Mouse (Mus musculus) bone marrow, adult 2 months (tissue): ENCODE results near the gene Sez6l. TPM values are rescaled to one million over a fixed set of nuclear protein-coding genes. Genes with fewer than 3 reads are reported as not detected.

Experiments used
- H3K27ac ChIP-seq: fragments of 200-500 bp; 2 replicates; pipeline ENCODE4 v1.5.1; 2012; ENCODE audit warnings: low read depth, mild to moderate bottlenecking, control low read depth, inconsistent platforms, low read length; ENCODE audit not compliant: control insufficient read depth, poor library complexity, insufficient read depth
- H3K4me1 ChIP-seq: fragments of 200-500 bp; 2 replicates; pipeline ENCODE4 v1.6.1; 2011; ENCODE audit warnings: low read length; ENCODE audit not compliant: control insufficient read depth, insufficient read depth
- H3K4me3 ChIP-seq: fragments of 200-500 bp; replicated peaks from 2 replicates; pipeline ENCODE3; 2011; ENCODE audit warnings: mild to moderate bottlenecking, low read depth, low read length, control low read depth; ENCODE audit not compliant: control insufficient read depth
- CTCF ChIP-seq: fragments of 200-500 bp; IDR thresholded peaks from 2 replicates; pipeline ENCODE4 v1.5.1; 2011; ENCODE audit warnings: low read length, control low read depth; ENCODE audit not compliant: control insufficient read depth, insufficient read depth
- POLR2A ChIP-seq: fragments of 200-500 bp; IDR thresholded peaks from 2 replicates; pipeline ENCODE4 v1.6.1; 2011; ENCODE audit warnings: low read depth, mild to moderate bottlenecking, control low read depth, low read length, borderline replicate concordance; ENCODE audit not compliant: control insufficient read depth
- WGBS: fragments of 180-500 bp; shearing (Covaris S2); methylation state at CpG from one replicate; pipeline ENCODE4 v1.1.7; 2018; 5-methylcytosine and 5-hydroxymethylcytosine counted together
- polyA plus RNA-seq: library from polyadenylated mRNA; stranded (reverse); fragments of >200 nt; gene quantifications from 2 replicates; pipeline ENCODE4 v1.2.4, GENCODE M21; 2011; ENCODE audit warnings: low replicate concordance; ENCODE audit not compliant: missing spikeins, insufficient read depth, insufficient read length

The Sez6l gene
- polyA plus RNA-seq, 1 experiment = not detected

DNA sequence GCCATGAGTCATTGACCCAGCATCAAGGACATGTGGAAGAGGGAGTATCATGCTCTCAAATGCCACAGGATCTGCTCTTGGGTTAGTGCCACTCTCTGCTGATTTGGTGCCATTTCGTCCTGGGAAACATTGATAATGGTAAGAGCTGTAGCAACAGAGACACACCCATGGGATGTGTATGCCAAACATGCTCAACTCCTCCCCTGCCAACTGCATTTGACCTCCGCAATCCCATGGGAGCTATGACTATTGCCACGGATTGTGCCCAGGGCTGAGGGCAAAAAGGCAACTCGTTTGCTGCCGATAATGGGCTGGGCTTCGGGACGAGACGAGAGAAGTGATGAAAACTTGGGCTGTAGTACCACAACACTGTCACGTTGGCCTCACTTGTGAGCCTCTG lies 19.7 kb upstream of the Sez6l start:
- Histone ChIP-seq H3K4me1 (no peaks in the 10 kb centered on the region), H3K4me3 (no peak overlapping the region), H3K27ac (no peak overlapping the region)
- no peak for TF ChIP-seq CTCF
- no peak for TF ChIP-seq POLR2A
- WGBS = 81% methylated on average over 9 of the region's 9 CpGs

DNA sequence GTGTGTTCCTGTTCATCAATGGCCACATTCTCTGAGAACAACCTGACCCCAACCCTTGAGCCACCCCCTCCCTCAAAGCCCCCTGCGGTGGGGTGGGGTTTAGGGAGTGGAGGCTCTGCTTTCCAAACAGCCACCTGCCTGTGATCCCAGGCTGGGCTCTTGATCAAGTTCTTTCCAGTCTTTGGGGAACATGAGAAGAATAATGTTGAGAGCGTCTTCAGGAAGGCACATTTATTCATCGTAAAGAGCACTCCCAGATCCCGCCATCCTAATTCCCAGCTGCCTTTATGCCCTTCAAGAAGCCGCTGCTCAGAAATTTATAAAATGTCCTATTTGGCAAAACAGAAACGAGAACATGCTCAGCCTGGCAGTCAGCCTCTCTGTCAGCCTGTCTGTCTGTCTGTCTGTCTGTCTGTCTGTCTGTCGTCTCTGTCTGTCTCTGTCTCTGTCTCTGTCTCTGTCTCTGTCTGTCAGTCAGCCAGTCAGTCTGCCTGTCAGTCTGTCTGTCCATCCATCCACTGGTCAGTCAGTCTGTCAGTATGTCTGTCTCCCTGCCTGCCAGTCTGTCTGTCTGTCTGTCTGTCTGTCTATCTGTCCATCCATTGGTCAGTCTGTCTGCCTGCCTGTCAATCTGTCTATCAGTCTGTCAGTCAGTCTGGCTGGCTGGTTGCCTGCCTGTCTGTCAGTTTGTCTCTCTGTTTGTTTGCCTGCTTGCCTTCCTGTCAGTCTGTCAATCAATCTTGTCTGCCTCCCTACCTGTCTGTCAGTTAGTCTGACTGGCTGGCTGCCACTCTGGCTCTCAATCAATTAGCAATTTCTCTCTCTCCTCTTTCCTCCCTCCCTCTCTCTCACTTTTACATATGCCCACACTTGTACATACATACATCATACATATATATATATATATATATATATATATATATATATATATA lies 19.0 kb upstream of the Sez6l start:
- Histone ChIP-seq H3K27ac (no peak overlapping the region), H3K4me3 (no peak overlapping the region), H3K4me1 (no peaks in the 10 kb centered on the region)
- TF ChIP-seq CTCF (no peak), POLR2A (no peak)
- 75% methylated on average over 7 of the region's 7 CpGs for WGBS

DNA sequence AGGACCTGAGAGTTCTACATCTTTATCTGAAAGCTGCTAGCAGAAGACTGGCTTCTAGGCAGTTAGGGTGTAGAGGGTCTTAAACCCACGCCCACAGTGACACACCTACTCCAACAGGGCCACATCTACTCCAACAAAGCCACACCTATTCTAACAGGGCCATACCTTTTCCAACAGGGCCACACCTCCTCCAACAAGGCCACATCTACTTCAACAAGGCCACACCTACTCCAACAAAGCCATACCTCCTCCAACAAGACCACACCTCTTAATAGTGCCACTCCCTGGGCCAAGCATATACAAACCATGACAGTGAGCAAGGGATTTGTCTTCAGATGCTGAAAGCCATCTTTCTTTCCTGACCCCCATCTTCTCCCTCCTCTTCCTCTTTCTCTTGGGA lies 14.7 kb upstream of the Sez6l start:
- no peak overlapping the region for H3K4me3 ChIP-seq
- 65% methylated on average over 1 of the region's 1 CpGs for WGBS
- TF ChIP-seq CTCF (no peak), POLR2A (no peak)
- H3K27ac ChIP-seq = no peak overlapping the region
- no peaks in the 10 kb centered on the region for H3K4me1 ChIP-seq

DNA sequence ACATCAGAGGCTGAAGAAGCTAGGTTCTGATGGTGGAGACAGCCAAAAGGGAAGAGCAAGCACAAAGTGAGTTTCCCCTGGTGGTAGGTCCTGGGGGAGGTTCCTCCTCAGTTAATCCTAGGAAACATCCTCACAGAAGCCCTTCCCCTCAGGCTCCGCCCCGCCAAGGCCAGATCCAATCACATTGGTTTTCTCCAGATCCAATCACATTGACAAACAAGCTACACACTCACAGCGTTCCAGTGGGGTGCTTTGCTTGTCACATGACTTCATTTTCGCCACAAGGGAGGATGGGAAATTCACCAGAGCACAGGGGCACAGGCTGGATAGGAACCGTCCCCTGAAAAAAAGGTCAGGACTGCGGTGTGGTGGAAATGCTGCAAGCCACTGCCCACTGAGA lies 9.1 kb upstream of the Sez6l start:
- H3K27ac ChIP-seq = no peak overlapping the region
- WGBS = 54% methylated on average over 6 of the region's 6 CpGs

DNA sequence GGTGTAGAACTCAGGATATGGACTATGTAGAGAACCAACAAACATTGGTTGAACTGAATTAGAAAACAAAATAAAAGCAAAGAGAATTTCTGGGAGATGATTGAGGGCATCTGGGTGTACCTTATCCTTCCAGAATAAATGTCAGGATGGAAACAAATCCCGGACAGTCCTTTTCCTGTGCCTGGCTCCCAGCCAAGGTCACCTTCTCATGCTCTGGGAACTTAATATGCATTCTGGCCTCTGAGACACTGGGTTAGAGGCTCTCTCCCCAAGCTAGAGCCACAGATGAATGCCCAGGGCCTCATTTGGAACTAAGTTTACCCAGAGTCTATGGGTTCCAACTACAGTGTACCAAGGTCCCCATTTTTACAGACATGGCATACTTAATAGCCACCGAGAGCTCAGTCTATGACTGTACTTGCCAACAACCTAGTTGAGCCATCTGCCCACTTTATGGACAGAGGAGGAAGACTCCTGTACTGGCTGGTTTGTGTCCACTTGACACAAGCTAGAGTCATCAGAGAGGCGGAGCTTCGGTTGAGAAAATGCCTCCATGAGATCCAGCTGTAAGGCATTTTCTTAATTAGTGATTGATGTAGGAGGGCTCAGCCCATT lies 7.3 kb upstream of the Sez6l start:
- WGBS = 79% methylated on average over 4 of the region's 4 CpGs
- no peak overlapping the region for H3K27ac ChIP-seq

More for the DNA sequence above, 9.1 kb upstream of the Sez6l start:
- TF ChIP-seq CTCF = no peak
- no peak for TF ChIP-seq POLR2A
- H3K4me3 ChIP-seq = no peak overlapping the region
- H3K4me1 ChIP-seq = no peaks in the 10 kb centered on the region

DNA sequence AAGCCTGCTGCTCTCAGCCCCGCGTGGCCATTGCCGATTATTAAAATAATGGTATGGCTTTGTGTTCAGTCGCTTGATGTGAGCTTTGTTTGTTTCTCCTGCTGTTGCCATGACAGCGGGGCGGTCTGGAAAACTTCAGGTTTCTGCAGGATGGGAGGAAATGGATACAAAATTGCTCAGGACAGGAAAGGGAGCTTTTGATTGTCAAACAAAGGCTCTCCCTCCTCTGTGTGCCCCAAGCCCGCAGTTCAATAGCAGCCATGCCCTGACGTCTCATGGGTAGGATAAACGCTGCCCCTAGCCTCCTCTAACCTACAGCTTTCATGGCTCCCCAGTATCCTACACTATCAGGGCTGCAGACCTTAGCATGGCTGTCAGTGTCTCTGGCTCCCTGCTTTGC lies 6.3 kb upstream of the Sez6l start:
- TF ChIP-seq POLR2A (no peak), CTCF (no peak)
- H3K4me3 ChIP-seq = no peak overlapping the region
- no peak overlapping the region for H3K27ac ChIP-seq
- H3K4me1 ChIP-seq = no peaks in the 10 kb centered on the region
- 24% methylated on average over 9 of the region's 9 CpGs for WGBS

More for the DNA sequence above, 7.3 kb upstream of the Sez6l start:
- TF ChIP-seq CTCF (no peak), POLR2A (no peak)
- Histone ChIP-seq H3K4me3 (no peak overlapping the region), H3K4me1 (no peaks in the 10 kb centered on the region)

DNA sequence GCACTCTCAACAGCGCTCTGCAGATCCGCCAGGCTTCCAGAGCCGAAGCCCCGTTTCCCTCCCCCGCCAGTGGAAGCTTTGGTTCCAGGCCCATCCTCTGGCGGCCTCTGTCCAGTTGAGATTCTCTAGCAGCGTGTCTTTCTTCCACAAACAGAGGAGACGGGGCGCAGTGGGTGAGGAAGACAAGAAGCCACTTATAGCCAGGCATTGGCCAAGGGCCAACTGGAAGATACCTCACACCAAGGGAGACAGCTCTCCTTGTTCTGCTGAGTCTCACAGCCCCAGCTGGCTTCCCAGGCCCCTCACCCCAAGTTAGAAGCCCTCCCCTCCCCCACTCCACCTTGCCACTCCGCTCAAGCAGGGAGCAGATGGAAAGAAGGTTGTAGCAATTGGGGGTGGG lies 765 bp upstream of the Sez6l start:
- H3K27ac ChIP-seq = no peak overlapping the region
- WGBS = 13% methylated on average over 10 of the region's 10 CpGs
- TF ChIP-seq POLR2A = no peak
- no peak for TF ChIP-seq CTCF
- H3K4me3 ChIP-seq = no peak overlapping the region
- H3K4me1 ChIP-seq = no peaks in the 10 kb centered on the region

DNA sequence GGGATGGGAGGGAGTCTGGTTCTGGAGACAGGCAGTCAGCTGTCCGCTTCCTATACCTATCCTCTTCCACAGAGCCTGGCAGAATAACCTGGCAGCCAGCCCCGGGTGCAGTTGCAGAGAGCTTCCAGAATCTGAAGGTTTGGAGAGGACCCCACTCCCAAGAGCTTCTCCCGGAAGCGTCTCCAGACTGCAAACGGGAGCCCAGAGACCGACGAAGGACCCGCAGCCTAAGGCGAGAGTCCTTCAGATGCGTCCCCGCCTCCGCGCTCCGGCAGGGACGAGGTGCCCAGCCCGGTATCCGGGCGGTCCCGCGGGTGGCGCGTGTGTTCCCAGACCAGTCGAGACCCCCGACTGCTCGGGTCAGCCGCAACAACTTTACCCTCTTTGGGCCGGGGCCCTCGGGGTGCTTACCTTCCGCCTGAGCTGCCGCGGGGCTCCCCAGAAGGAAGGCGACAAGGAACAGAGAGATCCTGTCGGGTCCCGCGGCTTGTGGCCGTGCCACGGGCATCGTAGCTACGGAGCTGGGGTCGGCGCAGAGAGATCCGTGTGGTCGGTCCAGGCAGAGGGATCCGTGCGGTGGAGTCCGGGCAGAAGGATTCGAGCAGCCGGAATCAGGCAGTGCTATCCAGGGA lies 508 bp downstream of the Sez6l start:
- no peak overlapping the region for H3K4me3 ChIP-seq
- H3K4me1 ChIP-seq = no peaks in the 10 kb centered on the region
- TF ChIP-seq POLR2A (no peak), CTCF (no peak)
- no peak overlapping the region for H3K27ac ChIP-seq
- 3% methylated on average over 48 of the region's 48 CpGs for WGBS
